Mouse (Mus musculus) neural tube, embryonic 10.5 days (tissue): ENCODE measurements around the gene Btc.

Source experiments
- DNase-seq: peaks from one replicate; pipeline ENCODE4 v3.0.0-alpha.2; 2017; ENCODE audit warnings: low spot score; ENCODE audit errors: extremely low spot score

Gene Btc

DNA sequence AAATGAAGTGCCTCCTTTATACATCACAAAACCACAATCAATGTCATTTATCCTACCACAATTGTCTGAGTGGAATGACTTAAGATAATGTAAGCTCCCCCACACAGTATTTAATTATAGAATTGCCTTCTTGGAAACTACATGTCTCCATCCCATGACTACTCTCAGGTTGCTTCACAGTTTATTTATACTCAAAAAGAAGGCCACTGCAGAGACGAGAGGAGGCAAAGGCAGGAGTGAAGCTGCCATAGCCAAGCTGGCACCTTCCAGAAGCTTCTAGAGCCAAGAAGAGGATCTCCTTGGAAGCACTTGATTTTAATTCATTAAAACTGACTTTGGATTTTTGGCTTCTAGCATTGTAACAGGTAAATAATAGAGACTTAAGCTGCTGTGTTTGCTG is 81.0 kb downstream of the Btc start:
- DNase-seq = no peak

DNA sequence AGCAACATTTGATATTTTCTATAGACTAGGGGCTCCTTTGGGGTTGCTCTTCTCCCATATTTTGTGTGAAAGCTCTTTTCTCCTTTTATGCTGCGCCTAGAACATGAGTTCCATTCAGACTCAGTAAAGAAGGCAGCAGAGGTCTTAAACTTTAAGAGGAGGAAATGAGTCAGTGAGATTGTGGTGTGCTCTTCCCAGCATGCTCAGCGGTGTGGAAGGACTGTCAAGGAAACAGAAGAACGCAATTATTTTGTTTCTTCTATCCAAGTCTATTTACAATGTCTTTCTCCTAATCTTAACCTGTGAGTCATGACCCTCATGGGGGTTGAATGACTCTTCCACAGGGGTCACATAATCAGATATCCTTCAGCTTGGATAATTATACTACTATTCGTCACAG is 82.4 kb downstream of the Btc start:
- no peak for DNase-seq

DNA sequence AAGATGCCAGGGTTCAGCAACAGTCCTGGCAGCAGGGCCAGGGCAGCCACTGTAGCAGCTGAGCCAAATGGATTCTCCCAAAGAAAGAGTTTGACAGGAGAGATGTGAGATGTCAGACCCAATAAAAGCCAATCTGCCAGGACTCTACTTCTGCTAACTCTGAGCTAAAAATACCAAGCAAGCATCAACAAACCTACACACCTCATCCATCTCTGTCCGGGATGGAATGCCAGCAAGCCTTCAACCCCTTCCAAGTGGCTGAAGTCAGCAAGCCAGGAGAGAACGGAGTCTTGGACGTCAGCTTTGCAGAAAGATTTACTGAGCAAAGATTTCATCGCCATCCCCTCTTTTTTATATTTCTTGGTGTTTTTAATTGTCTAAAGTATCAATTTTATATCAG is 88.8 kb downstream of the Btc start:
- no peak for DNase-seq

DNA sequence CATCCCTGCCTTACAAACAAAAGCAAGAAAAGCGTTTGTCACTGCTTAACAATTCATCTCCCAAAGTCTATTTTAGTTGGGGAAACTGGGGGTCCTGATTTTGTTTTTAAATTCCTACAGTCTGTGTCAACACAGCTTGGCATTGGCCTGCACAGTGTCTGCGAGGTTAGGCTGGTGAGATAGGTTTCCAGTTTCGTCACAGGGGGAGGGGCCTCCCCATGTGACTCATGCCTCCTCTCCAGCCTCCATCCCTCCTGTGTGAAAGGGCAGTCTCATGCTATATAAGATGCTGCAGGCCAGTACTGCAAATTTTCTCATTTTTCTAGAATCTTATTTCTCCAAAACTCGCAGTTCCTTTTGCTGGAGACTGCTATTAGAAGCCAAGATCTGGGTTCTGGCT is 91.0 kb downstream of the Btc start:
- no peak for DNase-seq

DNA sequence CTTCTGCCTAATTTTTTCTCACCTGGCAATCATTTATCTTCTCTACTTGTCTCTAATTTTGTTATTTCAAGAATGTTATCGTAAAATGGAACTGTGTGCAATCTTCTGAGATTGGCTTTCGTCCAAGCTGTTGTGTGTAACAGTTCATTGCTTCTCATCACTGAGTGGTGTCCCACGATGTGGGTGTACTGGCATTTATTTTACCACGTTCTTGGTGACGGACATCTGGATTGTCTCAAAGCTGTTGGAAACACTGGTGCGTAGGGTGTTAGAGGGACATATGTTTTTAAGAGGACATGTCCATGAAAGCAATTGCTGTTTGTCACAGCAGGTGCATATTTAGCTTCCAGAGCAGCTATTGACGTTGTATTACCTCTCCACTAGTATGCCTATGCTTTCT is 94.2 kb downstream of the Btc start:
- DNase-seq = no peak

- DNase-seq = no peak
Observed at GRCm38 (mm10) chr5:91307907-91308306, 94.9 kb downstream of the Btc start.
